Mouse (Mus musculus) 3T3-L1 (cell line): Measurements from ENCODE around the gene Sbpl.
"Not testable (repeated sequence)": the region's sequence is repeated elsewhere in the genome, so short reads cannot be mapped to it uniquely, and the experiment has no call there.

Experiments used
- DNase-seq: peaks from one replicate; pipeline ENCODE4 v3.0.0-alpha.2; 2015; ENCODE audit warnings: low read depth, low spot score

Gene Sbpl

GRCm38 (mm10) chr17:23961573-23962122, 6.6 kb upstream of the Sbpl start:
- no peak for DNase-seq

GRCm38 (mm10) chr17:23960084-23960738, 5.1 kb upstream of the Sbpl start:
- DNase-seq, result peak; percentile 94

GRCm38 (mm10) chr17:23950828-23951227, 4.2 kb downstream of the Sbpl start:
- DNase-seq, result not testable (repeated sequence)

GRCm38 (mm10) chr17:23949068-23949467, 6.0 kb downstream of the Sbpl start:
- DNase-seq, result no peak

- not testable (repeated sequence) for DNase-seq
Observed at GRCm38 (mm10) chr17:23947486-23947885, 7.6 kb downstream of the Sbpl start.

GRCm38 (mm10) chr17:23941372-23941771, 13.7 kb downstream of the Sbpl start, which contains the start of gene Sbp:
TSS of gene Sbp (plus strand) at chr17:23941672.
- DNase-seq, result no peak

GRCm38 (mm10) chr17:23931157-23931556, 23.9 kb downstream of the Sbpl start:
- DNase-seq, result peak; percentile 1

- peak; percentile 84 for DNase-seq
Observed at GRCm38 (mm10) chr17:23925090-23925493, 30.0 kb downstream of the Sbpl start.

- peak; percentile 95 for DNase-seq
Observed at GRCm38 (mm10) chr17:23924531-23925007, 30.5 kb downstream of the Sbpl start.

GRCm38 (mm10) chr17:23917158-23917557, 37.9 kb downstream of the Sbpl start, which contains the start of gene Dcpp3:
TSS of gene Dcpp3 (plus strand) at chr17:23917458.
- not testable (repeated sequence) for DNase-seq
